Mouse (Mus musculus) kidney, adult 2 months (tissue): ENCODE data around the gene Kpna3. TPM values are rescaled to one million over a fixed set of nuclear protein-coding genes. Genes with fewer than 3 reads are reported as not detected.
"Not testable (repeated sequence)": the region's sequence is repeated elsewhere in the genome, so short reads cannot be mapped to it uniquely, and the experiment has no call there.

Source experiments
- DNase-seq: peaks from one replicate; pipeline ENCODE4 v3.0.0; 2021
- H3K27ac ChIP-seq: fragments of 200-500 bp; 2 replicates; pipeline ENCODE4 v1.5.1; 2012; ENCODE audit warnings: low read depth, low read length, control low read depth, inconsistent platforms; ENCODE audit not compliant: insufficient read depth
- H3K27me3 ChIP-seq: fragments of 200-500 bp; replicated peaks from 2 replicates; pipeline ENCODE4 v1.6.1; 2012; ENCODE audit warnings: mild to moderate bottlenecking, moderate library complexity, low read length, inconsistent platforms; ENCODE audit not compliant: control insufficient read depth, insufficient read depth
- H3K36me3 ChIP-seq: fragments of 200-500 bp; 2 replicates; pipeline ENCODE4 v1.6.1; 2012; ENCODE audit warnings: mild to moderate bottlenecking, moderate library complexity, low read length, inconsistent platforms; ENCODE audit not compliant: control insufficient read depth, insufficient read depth
- H3K4me1 ChIP-seq: fragments of 200-500 bp; 2 replicates; pipeline ENCODE4 v1.6.1; 2011; ENCODE audit warnings: low read length; ENCODE audit not compliant: control insufficient read depth, insufficient read depth
- H3K4me3 ChIP-seq: fragments of 200-500 bp; 2 replicates; pipeline ENCODE4 v1.5.1; 2011; ENCODE audit warnings: mild to moderate bottlenecking, low read depth, low read length, control low read depth; ENCODE audit not compliant: insufficient read depth
- CTCF ChIP-seq: fragments of 200-500 bp; conservative IDR thresholded peaks from 2 replicates; pipeline ENCODE4 v1.5.1; 2011; ENCODE audit warnings: low read depth, mild to moderate bottlenecking, control low read depth, low read length, moderate library complexity, mixed read lengths; ENCODE audit not compliant: insufficient read depth, insufficient read length
- POLR2A ChIP-seq: fragments of 200-500 bp; IDR thresholded peaks from one replicate; pipeline ENCODE4 v1.6.1; 2011; ENCODE audit warnings: low read depth, low read length, control low read depth
- WGBS: fragments of 180-500 bp; shearing (Covaris S2); methylation state at CpG from one replicate; pipeline ENCODE4 v1.1.7; 2018; 5-methylcytosine and 5-hydroxymethylcytosine counted together
- polyA plus RNA-seq: library from polyadenylated mRNA; depleted of rRNA; stranded (reverse); fragments of >200 nt; gene quantifications from 2 replicates; pipeline ENCODE4 v1.2.3, GENCODE M21; 2012

Kpna3 gene
- polyA plus RNA-seq, 1 experiment = 8.4 TPM

DNA sequence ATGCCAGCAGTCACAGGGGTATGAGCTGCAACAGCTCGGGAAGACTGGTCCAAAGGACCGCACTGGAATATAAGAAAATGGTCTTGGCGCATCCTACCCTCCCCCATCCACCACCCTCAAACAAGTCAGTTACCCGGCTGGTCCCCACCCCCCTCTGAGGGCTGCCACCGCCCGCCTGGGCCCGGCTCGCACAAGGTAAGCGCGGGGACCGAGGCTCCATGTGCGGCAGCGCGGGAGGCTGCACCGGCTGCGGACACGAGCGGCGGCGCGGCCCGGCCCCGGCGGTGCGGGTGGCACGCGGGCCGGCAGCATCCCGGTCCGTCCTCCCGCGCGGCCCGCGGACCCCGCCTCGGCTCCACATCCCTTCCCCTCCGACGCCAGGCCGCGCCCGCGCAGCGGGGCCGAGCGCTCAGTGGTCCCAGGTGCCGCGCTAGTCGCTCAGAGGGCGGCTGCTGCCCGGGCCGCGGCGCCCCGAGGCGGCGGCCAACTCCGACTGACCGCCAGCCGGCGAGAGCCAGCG lies 473 bp downstream of the Kpna3 start:
- Histone ChIP-seq H3K36me3 (no peaks in the 10 kb centered on the region), H3K4me1 (peaks cover 6% of the 10 kb centered on the region; the same call in 1 of the 2 replicates), H3K4me3 (peak overlapping the region; percentile 62), H3K27me3 (no peaks in the 10 kb centered on the region), H3K27ac (0 out of 2 replicates have a peak overlapping the region, but pooled peaks have one; percentile 4)
- WGBS = 1% methylated on average over 62 of the region's 62 CpGs
- DNase-seq = no peak
- TF ChIP-seq POLR2A = no peak
- TF ChIP-seq CTCF = no peak

DNA sequence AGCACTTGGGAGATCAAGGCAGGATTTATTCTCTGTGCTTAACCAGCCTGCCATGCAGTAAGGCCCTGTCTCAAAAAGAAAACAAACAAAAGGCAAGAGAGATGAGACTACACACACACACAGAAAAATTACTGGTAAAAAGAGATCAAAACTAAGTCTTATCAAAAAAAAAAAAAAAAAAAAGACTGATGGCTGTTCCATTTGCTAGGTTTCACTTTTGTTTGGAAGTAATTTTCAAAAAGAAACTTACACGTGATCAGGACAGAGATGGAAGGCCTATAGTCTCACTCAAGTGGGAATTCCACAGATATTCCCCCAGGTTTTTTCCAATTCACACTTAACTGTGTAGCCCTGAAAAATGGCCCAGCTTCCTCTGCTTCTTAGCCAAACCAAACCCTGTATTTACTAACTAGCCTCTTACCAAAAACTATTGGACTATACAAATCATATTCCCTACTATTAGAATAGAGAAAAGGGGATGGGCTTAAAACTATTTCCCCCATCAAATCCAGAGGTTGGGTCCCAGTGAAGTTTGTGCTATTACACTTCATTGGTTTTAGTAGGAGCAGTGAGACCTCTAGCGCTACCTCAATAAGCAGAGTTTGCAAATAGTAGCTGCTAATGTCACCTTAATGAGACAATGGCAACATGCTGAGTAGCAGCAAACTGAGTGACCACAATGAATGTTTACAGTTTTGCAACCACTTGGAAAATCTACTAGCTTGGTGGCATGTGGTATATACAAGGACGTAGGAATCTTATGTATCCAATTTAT lies 1.3 kb downstream of the Kpna3 start:
- H3K27me3 ChIP-seq = no peaks in the 10 kb centered on the region
- TF ChIP-seq POLR2A (no peak), CTCF (no peak)
- 11% methylated on average over 3 of the region's 3 CpGs for WGBS
- no peak overlapping the region for H3K27ac ChIP-seq
- H3K4me1 ChIP-seq = peaks cover 6% of the 10 kb centered on the region; the same call in 1 of the 2 replicates
- no peak overlapping the region for H3K4me3 ChIP-seq
- H3K36me3 ChIP-seq = no peaks in the 10 kb centered on the region
- peak; percentile 36 for DNase-seq

DNA sequence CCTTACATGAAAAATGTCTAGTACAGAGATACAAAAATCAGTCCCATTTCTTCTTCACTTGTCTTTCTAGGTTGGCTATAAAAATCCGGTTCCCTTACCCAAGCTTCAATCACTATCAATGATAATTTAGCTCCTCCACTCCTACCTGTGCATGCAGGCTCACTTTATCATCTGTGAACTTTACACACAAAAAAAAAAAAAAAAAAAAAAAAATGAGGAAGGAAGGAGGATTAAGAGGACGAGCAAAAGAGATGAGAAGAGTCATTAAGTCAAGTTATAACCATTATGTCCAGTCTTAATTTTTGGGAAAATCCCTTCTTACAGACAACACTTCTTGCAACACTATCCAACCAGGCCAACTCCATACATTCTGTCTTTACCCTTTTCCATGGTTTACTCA lies 2.8 kb downstream of the Kpna3 start:
- no peak overlapping the region for H3K27ac ChIP-seq
- no peaks in the 10 kb centered on the region for H3K27me3 ChIP-seq
- H3K36me3 ChIP-seq = no peaks in the 10 kb centered on the region
- WGBS = 81% methylated on average over 2 of the region's 2 CpGs
- peaks cover 6% of the 10 kb centered on the region; the same call in 1 of the 2 replicates for H3K4me1 ChIP-seq
- no peak for DNase-seq
- TF ChIP-seq POLR2A (no peak), CTCF (no peak)
- no peak overlapping the region for H3K4me3 ChIP-seq

DNA sequence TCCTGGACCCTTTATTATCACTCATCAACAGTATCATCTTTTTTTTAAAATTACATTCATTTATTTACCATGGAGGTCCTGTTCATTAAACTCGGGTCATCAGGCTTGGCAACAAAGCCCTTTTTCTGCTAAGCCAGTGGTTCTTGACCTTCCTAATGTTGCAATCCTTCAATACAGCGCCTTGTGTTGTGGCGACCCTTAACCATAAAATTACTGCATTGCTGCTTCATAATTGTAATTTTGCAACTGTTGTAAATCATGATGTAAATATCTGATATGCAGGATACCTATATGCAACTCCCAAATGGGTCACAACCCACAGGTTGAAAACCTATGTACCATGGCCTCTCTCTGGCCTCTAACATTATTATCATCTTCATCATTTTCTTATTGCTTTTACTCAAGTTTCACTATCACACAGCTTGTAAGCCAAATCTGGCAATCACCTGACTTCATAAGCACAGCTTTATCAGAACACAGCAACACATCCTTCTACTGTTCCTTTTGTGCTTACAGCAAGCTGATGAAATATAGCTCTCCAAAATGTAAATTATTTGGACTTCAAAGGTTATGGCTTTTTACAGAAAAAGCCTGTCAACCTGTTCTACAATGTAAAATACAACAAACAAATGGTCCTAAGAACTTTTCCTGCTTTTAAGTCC lies 11.4 kb downstream of the Kpna3 start:
- DNase-seq = no peak
- WGBS = 61% methylated on average over 3 of the region's 3 CpGs

DNA sequence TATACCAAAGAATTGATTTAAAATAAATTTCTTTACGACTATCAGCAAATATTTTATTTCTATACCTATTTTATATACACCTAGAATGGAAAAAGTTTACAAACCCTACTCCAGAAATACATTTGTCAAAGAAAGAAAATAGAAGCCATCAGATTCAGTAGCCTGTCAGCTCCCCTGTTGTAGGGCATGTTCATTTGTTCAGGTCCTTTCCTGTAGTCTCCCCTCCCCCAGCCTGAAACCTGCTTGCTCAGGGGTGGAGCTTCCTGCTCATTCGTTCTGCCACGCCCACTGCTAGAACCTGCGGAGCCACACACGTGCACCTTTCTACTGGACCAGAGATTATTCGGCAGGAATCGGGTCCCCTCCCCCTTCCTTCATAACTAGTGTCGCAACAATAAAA lies 12.6 kb downstream of the Kpna3 start:
- H3K27me3 ChIP-seq, DNase-seq, H3K36me3 ChIP-seq, H3K4me3 ChIP-seq, H3K4me1 ChIP-seq, H3K27ac ChIP-seq: not testable (repeated sequence)
- WGBS = 27% methylated on average over 5 of the region's 8 CpGs

More for the DNA sequence above, 11.4 kb downstream of the Kpna3 start:
- Histone ChIP-seq H3K36me3 (no peaks in the 10 kb centered on the region), H3K27me3 (no peaks in the 10 kb centered on the region), H3K27ac (no peak overlapping the region), H3K4me3 (no peak overlapping the region), H3K4me1 (peaks cover 3% of the 10 kb centered on the region; the same call in 1 of the 2 replicates)
- no peak for TF ChIP-seq POLR2A
- no peak for TF ChIP-seq CTCF

DNA sequence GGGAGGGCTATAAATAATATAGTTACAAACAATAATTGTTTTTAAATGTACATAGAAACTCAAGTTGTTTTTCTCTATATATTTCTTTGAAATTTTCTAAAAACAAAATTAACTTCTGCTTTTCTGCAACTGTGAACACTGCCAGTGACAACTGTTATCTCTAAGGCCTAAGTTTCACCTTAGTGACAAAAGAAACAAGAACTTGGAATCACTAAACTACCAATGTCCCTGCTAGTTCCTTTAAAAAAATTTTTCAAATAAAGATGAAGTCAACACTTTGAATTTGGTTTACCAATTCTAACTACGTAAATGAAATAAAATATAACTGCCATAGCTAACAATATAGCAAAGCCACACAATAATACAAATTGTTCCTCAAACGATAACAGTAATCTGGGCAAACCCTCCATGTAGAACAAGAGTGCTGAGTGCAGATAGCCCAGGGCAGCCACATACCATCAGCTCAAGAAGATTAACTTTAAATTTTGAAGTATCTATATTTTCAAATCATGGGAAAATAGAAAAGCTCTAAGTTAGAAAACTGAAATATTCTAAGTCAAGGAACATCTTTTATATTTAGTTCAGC lies 14.5 kb downstream of the Kpna3 start:
- Histone ChIP-seq H3K4me1 (peaks cover 3% of the 10 kb centered on the region; the same call in 1 of the 2 replicates), H3K4me3 (no peak overlapping the region), H3K36me3 (no peaks in the 10 kb centered on the region), H3K27ac (no peak overlapping the region), H3K27me3 (no peaks in the 10 kb centered on the region)
- no peak for TF ChIP-seq CTCF
- TF ChIP-seq POLR2A = no peak
- 98% methylated on average over 2 of the region's 2 CpGs for WGBS
- DNase-seq = no peak

DNA sequence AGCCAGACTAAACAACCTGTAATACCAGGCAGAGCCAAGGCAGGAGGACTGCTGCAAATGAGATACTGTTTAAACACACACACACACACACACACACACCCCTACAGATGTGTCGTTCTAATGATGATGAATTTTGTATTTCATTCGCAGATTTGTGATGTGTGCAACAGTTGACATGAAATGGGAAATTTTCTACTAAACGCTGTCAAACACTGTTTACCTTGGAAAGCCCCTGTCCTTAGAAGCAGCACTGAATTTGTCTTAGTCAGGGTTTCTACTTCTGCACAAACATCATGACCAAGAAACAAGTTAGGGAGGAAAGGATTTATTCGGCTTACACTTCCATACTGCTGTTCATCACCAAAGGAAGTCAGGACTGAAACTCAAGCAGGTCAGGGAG lies 24.0 kb downstream of the Kpna3 start:
- no peak overlapping the region for H3K27ac ChIP-seq
- WGBS = 57% methylated on average over 4 of the region's 4 CpGs
- H3K27me3 ChIP-seq = no peaks in the 10 kb centered on the region
- DNase-seq = no peak
- no peaks in the 10 kb centered on the region for H3K4me1 ChIP-seq
- no peak overlapping the region for H3K4me3 ChIP-seq
- TF ChIP-seq CTCF (no peak), POLR2A (no peak)
- no peaks in the 10 kb centered on the region for H3K36me3 ChIP-seq
